Mouse (Mus musculus): Measurements from ENCODE around the gene Slc35e3. TPM values are rescaled to one million over a fixed set of nuclear protein-coding genes. Genes with fewer than 3 reads are reported as not detected.

The Slc35e3 gene
- total RNA-seq (2014; rRNA removed) = 23.9 and 27.0 TPM in 2 replicates
- polyA plus RNA-seq (2015; fragmentation: Nextera tagmentation; extraction: Ambion mirVana) = 23.8 and 24.9 TPM in 2 replicates

DNA sequence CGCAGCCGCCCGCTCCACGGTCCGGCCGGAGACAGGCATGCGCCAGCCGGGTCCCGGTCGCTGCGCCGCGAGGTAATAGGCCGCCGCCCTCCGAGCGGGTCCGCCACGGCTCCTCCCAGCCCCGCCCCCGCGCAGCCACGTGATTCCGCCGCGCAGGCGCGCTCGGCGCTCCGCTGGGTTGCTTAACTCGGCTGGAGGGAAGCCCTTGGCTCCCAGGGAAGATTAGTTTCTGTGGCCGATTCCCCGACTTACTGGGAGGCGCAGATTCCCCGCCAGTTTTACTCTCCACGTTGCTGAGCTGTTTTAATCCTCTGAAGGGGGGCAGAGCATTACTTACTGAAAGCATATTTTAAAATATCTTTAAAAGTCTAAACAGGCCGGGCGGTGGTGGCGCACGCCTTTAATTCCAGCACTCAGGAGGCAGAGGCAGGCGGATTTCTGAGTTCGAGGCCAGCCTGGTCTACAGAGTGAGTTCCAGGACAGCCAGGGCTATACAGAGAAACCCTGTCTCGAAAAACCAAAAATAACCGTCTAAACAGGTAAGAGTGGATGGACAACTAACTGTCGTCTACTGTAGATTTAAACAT, at the start of gene Slc35e3:
Gene Slc35e3, minus strand, starts transcription at position 69 of the 587 bp plus-strand sequence.
- DNase-seq (ENCODE audit: low spot score) (peak; percentile 97), ATAC-seq (peak; percentile 98)
- peak within 1 kb of the TSS; percentile 36; the same call in 1 of the 2 replicates for H3K27ac ChIP-seq
- H3K4me3 ChIP-seq (ENCODE audit: low read length) = peak within 1 kb of the TSS; percentile 54
- no peaks in the 10 kb centered on the region for H3K9me3 ChIP-seq (ENCODE audit: low read length)
- H3K4me1 ChIP-seq (ENCODE audit: insufficient read depth, low read length) = peaks cover 5% of the 10 kb centered on the region; the same call in 1 of the 2 replicates
- TF ChIP-seq CTCF (IDR thresholded peaks at IDR 0.05; ENCODE audit: low read depth) = no peak
- no peaks in the 10 kb centered on the region for H3K27me3 ChIP-seq (ENCODE audit: insufficient read depth, low read length)
- H3K4me2 ChIP-seq (ENCODE audit: low read depth, low read length) = peak within 1 kb of the TSS; percentile 72
- peak within 1 kb of the TSS; percentile 58 for H3K9ac ChIP-seq (replicated peaks; ENCODE audit: low read length)
- 14% methylated on average over 43 of the region's 46 CpGs for WGBS
- no peaks in the 10 kb centered on the region; the same call in 1 of the 2 replicates for H3K36me3 ChIP-seq (ENCODE audit: insufficient read depth, low read length)

DNA sequence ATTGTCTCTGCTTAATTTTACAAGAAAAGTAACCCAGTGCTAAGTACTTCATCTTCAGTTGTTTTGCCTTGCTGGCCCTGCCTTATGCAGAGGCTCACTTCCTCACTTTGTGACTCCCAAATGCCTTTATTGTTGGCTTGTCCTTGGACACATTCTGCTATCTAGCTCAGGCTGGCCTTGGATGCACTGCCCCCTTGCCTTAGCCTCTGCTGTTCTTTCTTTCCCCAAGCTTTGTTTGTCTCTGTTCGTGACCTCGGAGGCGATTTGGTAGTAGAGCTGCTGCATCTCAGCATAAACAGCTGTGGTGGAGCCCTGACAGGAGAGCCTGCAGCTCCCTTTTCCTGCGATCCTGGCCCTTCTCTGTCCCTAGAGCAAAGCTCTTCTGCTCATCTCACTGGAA, 49.0 kb upstream of the Slc35e3 start:
- no peaks in the 10 kb centered on the region for H3K9me3 ChIP-seq (ENCODE audit: low read length)
- no peaks in the 10 kb centered on the region for H3K36me3 ChIP-seq (ENCODE audit: insufficient read depth, low read length)
- no peak overlapping the region for H3K9ac ChIP-seq (replicated peaks; ENCODE audit: low read length)
- DNase-seq (ENCODE audit: low spot score) (no peak), ATAC-seq (no peak)
- no peak for TF ChIP-seq CTCF (IDR thresholded peaks at IDR 0.05; ENCODE audit: low read depth)
- H3K27me3 ChIP-seq (ENCODE audit: insufficient read depth, low read length) = no peaks in the 10 kb centered on the region
- H3K27ac ChIP-seq = no peak overlapping the region
- WGBS = 70% methylated on average over 4 of the region's 4 CpGs
- no peaks in the 10 kb centered on the region for H3K4me1 ChIP-seq (ENCODE audit: insufficient read depth, low read length)
- no peak overlapping the region for H3K4me2 ChIP-seq (ENCODE audit: low read depth, low read length)
- H3K4me3 ChIP-seq (ENCODE audit: low read length) = no peak overlapping the region

DNA sequence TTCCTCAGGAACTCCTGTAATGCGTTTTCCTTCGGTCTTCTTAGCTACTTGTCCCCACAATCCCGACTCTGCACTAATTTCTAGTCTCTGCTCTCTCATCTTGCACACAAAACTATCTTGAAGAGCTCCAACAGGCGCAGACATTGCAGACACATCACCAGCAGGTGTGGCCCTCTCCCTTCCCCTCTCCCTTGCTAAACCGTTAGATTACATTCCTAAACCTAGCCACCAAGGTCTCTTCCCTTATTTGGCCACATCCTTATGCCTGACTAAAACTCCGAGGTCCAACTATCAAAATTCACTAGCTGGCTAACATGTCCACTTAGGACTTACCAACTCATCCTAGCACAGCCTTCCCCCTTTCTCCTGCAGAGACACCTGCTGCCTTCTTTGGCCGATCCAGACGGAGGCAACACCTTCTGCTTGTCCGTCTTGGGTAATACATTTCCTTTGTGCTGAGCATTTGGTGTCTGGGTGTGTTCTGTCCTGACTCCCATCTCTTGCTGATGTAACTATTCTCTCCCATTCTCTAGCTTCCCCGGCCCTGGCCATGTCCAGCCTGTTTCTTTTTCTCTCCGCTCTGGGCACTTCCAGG, 47.4 kb upstream of the Slc35e3 start:
- Histone ChIP-seq H3K9me3 (ENCODE audit: low read length) (no peaks in the 10 kb centered on the region), H3K36me3 (ENCODE audit: insufficient read depth, low read length) (no peaks in the 10 kb centered on the region), H3K9ac (replicated peaks; ENCODE audit: low read length) (peak overlapping the region; percentile 14; the same call in 1 of the 2 replicates), H3K27ac (no peak overlapping the region), H3K4me3 (ENCODE audit: low read length) (no peak overlapping the region), H3K4me1 (ENCODE audit: insufficient read depth, low read length) (no peaks in the 10 kb centered on the region), H3K27me3 (ENCODE audit: insufficient read depth, low read length) (no peaks in the 10 kb centered on the region), H3K4me2 (ENCODE audit: low read depth, low read length) (peak overlapping the region; percentile 74)
- WGBS = 80% methylated on average over 11 of the region's 11 CpGs
- DNase-seq (ENCODE audit: low spot score) = no peak
- ATAC-seq = no peak
- TF ChIP-seq CTCF (IDR thresholded peaks at IDR 0.05; ENCODE audit: low read depth) = no peak

DNA sequence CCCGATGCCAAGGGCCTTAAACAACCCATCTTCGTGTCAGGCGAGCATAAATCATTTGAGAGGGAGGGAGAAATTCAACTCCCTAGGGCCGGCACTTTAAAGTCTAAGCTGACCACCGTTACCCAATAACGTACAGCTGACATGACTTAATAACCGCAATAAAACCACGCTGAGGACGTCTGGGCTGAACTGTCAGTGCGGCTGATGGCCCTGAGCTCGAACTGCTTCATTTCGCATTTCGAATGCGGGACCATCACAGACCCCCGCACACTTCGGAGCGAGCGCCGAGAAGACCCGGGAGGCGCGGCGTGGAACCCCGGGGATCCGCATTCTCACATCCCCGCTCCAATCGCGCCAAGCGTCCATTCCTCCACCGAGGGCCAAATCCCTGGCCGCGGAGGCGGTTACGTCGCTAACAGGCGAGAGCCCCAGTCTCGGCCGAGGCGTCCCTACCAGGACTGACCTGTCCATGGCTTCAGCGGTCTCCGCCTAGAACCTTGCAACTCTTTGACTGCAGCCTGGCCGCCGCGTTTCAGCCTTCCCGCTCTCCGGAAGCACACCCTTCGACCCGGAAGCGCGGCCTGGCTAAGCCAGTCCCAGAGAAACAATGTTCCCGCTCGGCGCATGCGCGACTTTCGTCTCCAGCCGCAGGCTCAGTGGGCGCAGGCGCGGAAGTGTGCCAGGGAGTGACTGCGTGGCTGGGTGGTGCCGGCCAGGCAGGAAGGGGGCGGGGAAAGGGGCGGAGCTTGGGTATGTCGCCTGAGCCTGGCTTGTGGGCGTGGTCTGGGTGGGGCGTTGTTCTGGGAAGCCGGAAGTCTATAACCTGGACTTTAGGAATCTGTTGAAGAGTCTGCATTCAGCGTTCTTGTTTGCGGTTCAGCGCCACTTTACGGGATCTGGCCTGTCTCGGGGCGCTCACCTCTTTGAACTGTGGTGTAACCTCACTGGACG, 46.3 kb upstream of the Slc35e3 start, which contains the start of gene Nup107:
Gene Nup107, minus strand, starts transcription at position 565 of the 951 bp plus-strand sequence.
- Histone ChIP-seq H3K27me3 (ENCODE audit: insufficient read depth, low read length) (no peaks in the 10 kb centered on the region), H3K9ac (replicated peaks; ENCODE audit: low read length) (peak within 1 kb of the TSS; percentile 82), H3K27ac (peak within 1 kb of the TSS; percentile 68), H3K4me3 (ENCODE audit: low read length) (peak within 1 kb of the TSS; percentile 94), H3K4me1 (ENCODE audit: insufficient read depth, low read length) (no peaks in the 10 kb centered on the region), H3K9me3 (ENCODE audit: low read length) (no peaks in the 10 kb centered on the region), H3K36me3 (ENCODE audit: insufficient read depth, low read length) (no peaks in the 10 kb centered on the region), H3K4me2 (ENCODE audit: low read depth, low read length) (peak within 1 kb of the TSS; percentile 74)
- under 1% methylated on average over 75 of the region's 75 CpGs for WGBS
- ATAC-seq (peak; percentile 97), DNase-seq (ENCODE audit: low spot score) (peak; percentile 100)
- peak; percentile 13; the same call in 1 of the 2 replicates for TF ChIP-seq CTCF (IDR thresholded peaks at IDR 0.05; ENCODE audit: low read depth)

DNA sequence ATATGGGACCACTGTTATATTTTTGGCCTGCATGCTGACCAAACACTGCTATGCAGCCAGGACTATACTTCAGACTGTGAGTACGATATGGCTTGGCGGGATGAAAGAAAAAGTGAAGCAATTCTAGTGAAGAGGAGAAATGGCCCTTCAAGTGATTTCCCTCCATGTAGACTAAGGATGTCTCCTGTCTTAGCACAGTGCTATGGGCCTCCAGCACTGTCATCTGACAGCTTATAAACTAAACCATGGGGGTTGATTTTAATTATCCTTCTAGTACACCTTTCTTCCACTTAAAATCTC, 45.0 kb upstream of the Slc35e3 start:
- ATAC-seq (no peak), DNase-seq (ENCODE audit: low spot score) (no peak)
- Histone ChIP-seq H3K4me2 (ENCODE audit: low read depth, low read length) (no peak overlapping the region), H3K27ac (no peak overlapping the region), H3K9me3 (ENCODE audit: low read length) (no peaks in the 10 kb centered on the region), H3K4me3 (ENCODE audit: low read length) (no peak overlapping the region), H3K9ac (replicated peaks; ENCODE audit: low read length) (no peak overlapping the region), H3K36me3 (ENCODE audit: insufficient read depth, low read length) (peaks cover 7% of the 10 kb centered on the region; the same call in 1 of the 2 replicates), H3K4me1 (ENCODE audit: insufficient read depth, low read length) (no peaks in the 10 kb centered on the region), H3K27me3 (ENCODE audit: insufficient read depth, low read length) (no peaks in the 10 kb centered on the region)
- WGBS = 88% methylated on average over 2 of the region's 2 CpGs
- no peak for TF ChIP-seq CTCF (IDR thresholded peaks at IDR 0.05; ENCODE audit: low read depth)

DNA sequence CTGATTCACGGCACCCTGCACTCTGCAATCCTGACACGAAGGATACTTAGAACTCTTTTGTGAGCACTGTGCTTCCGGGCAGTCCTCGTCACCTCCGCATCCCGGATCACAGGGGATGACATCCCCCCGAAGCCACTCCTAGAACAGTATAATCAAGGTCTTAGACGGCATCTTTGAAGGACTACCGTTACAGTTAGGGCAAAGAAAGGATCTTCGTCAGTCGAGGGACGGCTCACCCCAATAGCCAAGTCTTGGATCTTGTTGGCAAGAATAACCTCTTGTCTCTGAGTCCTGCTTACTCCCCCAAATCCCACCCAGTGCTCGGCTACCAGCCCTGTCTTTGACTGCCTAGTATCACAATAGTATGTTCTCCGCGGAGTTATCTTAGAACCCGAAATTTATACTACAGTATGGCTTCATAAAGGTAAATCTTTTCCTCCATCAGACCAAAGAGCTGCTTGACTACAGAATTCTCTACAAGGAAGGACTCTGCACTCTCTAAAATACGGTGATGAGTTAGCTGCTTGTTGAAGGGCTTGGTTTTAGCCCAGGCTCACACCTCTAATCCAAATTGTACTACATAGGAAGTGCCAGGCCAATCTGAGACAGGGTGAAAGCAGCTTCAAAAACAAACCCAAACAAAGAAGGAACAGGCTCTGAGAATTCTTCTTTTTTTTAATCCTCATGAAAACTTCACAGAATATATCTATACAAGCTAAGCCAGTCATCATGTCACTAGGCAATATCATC, 44.4 kb upstream of the Slc35e3 start:
- no peak overlapping the region for H3K4me3 ChIP-seq (ENCODE audit: low read length)
- H3K27ac ChIP-seq = no peak overlapping the region
- no peak for TF ChIP-seq CTCF (IDR thresholded peaks at IDR 0.05; ENCODE audit: low read depth)
- no peaks in the 10 kb centered on the region for H3K9me3 ChIP-seq (ENCODE audit: low read length)
- no peak for ATAC-seq
- H3K27me3 ChIP-seq (ENCODE audit: insufficient read depth, low read length) = no peaks in the 10 kb centered on the region
- DNase-seq (ENCODE audit: low spot score) = no peak
- 93% methylated on average over 17 of the region's 17 CpGs for WGBS
- no peak overlapping the region for H3K9ac ChIP-seq (replicated peaks; ENCODE audit: low read length)
- H3K4me2 ChIP-seq (ENCODE audit: low read depth, low read length) = no peak overlapping the region
- no peaks in the 10 kb centered on the region for H3K4me1 ChIP-seq (ENCODE audit: insufficient read depth, low read length)
- peaks cover 8% of the 10 kb centered on the region; the same call in 1 of the 2 replicates for H3K36me3 ChIP-seq (ENCODE audit: insufficient read depth, low read length)

Data from hindbrain, postnatal 0 days (tissue).